Mouse (Mus musculus) embryonic fibroblast, embryonic 13.5 days (primary cell): ENCODE measurements at regions not wholly inside any gene's neighbourhood (a gene's known extent, or its start where the extent isn't known, plus 50 kb on each side); places are given as distances from the start of the nearest gene placed in this dataset.

Experiments
- CTCF ChIP-seq: IDR thresholded peaks from 2 replicates; pipeline ENCODE4 v1.5.1; 2011; ENCODE audit warnings: mild to moderate bottlenecking, control low read depth, low read length, moderate library complexity, borderline replicate concordance; ENCODE audit not compliant: insufficient read depth
- POLR2A ChIP-seq: IDR thresholded peaks from 2 replicates; pipeline ENCODE4 v1.6.1; 2011; ENCODE audit warnings: low read depth, mild to moderate bottlenecking, control low read depth, low read length, moderate library complexity

DNA sequence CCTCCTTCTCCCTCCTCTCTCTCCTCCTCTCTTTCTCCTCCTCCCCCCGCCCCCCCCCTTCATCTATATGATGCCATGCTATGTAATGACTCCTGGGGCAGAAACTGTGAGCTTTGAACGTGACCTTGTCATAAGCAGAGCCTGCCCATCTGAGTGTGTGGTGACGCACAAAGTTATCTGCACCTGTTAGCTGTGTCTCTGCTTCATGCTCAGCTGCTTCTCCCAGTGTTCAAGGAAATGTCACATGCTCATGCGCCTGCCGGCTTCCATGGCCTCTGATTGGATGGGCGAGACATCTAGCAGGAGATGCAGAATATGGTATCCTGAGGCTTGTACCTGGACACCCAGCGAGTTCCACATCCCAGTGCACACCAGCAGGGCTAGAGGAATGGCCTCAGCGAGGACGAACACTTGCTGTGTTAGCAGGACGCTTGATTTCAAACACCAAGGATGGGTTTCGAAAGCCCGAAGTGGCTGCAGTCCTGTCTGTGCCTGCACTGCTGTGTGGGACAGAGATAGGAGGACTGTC, 240.6 kb downstream of the 1500009L16Rik start:
- TF ChIP-seq POLR2A: no peak
- TF ChIP-seq CTCF: no peak
